Mouse (Mus musculus): ENCODE results near the gene Gca. TPM values are rescaled to one million over a fixed set of nuclear protein-coding genes. Genes with fewer than 3 reads are reported as not detected.

Gca gene
- total RNA-seq (2021) = 1 to 10 TPM; 2.4 to 3.4 TPM
- long read RNA-seq, experiment 1, partial matches to known transcripts = 0 of 1 reads
- long read RNA-seq, experiment 1, other reads (novel, unspliced or antisense) = 0 of 1 reads
- long read RNA-seq, experiment 2, partial matches to known transcripts = 0 of 2 reads
- long read RNA-seq, experiment 2, other reads (novel, unspliced or antisense) = 2 of 2 reads

DNA sequence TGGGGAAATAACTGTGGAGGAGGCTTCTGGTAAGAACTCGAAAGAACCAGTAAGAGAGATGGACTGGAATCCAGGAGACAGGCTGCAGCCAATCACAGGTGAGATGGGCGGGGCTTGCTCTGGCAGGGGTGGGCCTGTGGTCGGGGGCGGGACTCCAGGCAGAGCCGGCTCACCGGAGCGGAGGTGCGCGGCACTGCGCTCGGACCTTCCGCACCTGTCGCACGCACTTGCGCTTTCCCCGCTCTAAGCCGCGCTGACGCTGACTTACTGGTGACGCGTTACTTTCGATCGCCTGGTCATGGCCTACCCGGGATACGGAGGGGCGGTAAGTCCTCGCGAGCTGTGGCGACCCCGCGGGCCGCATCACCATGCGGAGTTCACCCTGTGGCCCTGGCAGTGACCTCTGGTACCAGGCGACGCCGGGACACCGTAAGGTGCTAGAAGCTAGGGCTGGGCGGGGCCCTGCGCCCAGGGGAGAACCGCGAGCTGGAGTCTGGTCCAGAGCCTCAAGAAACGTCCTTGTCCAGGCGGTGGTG is at the start of gene Gca:
TSS of gene Gca (plus strand) at position 151 of the 536 bp plus-strand sequence.
- DNase-seq = peak; percentile 35 to 70
- intact Hi-C loops (cut with DNase I) = no loop called here

DNA sequence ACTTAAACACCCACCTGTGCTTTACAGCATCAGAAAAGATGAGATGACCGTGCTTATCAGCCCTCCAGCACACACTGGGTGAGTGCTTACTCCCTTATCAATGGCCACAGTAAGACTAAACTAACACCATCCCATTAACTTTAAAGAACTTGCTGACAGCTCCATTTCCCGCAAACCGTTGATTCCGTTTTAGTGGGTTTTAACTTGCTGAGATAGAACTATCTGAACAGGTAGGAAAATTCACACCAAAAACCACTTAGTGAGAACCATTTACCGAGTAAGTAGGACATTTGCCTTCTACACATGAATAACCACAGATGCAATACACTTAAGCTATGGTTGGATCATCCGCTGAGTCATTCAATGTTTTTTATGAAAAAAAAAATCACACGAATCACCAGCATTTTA is 45.1 kb upstream of the Gca start:
- intact Hi-C loops (cut with DNase I) = no loop called here
- DNase-seq = no peak

DNA sequence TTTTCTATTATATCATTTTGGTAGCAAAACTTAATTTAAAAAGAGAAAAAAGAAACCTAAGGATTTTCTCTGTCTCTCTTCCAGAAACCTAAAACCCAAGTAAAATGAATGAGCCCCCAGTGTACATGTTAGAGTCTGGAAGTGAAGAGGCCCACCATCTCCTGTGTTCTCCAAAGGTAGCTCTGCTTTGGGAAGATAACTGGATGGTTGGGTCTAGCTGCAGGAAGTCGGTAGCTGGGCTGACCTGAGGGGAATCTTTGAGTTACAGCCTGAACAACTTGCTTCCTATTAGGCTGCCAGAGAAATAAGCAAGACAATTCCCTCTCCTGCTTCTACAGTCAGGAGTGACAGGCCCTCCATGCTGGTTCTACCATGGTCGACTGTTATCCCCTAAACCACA is 44.4 kb upstream of the Gca start:
- DNase-seq = no peak
- intact Hi-C loops (cut with DNase I) = no loop called here

DNA sequence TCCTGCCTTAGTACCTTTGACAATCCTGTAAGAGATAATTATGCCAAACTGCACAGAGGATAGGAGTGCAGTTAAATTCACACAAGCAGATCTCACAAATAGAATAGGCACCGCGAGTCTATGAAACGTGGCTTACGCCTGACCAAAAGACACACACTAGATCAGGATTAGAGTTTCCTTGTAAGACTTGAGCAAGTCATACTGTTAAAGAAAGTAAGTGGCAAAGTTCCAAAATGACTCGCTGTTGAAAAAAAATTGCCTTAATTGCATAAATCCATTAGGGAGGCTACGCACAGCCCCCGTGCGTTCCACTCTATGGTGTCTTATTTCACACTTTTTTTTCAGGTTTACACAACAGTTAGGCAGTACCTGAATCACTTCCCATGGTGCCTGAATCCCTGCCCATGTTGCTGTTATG is 41.1 kb upstream of the Gca start:
- no peak for DNase-seq
- intact Hi-C loops (cut with DNase I) = no loop called here

DNA sequence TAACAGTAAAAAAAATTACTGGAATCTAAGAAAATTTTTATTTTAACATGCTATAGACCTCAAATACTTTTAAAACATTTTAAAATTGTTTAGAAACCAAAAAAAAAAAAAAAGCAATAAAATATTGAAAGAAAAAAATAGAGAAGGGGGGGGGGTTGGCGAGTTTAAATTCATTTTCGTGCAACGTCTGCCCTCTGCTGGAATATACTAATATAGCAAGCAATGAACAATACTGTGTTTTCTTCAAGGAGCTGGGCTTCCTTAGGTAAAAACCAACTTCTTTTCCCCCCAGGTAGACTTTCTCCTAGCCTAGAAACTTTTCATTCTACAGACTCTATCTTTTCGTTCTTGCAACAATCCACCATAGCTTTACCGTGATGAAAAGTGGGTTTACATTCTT is 36.4 kb upstream of the Gca start:
- no peak for DNase-seq
- intact Hi-C loops (cut with DNase I) = no loop called here

DNA sequence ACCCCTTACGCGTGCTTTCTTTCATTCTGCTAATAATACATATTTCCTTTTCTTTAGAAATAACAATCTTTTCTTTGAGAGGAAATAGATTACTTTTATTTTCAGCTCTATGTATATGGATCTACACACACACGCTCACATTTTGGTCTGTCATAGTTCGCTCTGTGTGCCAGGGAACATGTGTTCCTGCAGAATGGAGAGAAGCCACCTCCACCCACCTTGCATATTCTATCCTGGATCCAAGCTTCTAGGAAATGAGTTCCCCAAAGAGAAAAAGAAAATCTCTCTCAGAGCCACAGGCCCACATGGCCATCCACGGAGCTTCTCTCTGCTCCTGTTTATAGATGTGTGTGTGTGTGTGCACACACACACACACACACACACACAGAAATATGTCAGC is 35.7 kb upstream of the Gca start:
- no peak for DNase-seq
- intact Hi-C loops (cut with DNase I) = no loop called here

DNA sequence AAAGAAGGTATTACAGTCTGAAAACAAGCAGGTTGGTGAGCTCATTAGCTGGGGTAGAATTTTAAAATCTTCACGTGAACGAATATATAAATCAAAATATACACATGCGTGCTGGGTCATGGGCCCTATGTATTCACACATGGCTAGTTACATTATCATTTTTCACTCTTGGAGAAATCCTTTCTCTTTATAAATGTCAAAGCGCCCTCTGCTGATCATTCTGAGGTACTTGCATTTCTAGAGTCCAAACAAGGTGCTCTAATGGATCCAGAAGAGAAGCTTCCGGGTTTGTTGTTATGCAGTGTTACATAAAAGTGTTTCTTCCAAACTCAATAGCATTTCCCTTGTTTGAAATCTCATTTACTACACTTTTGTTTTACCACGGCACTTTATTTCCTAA is 33.6 kb upstream of the Gca start:
- no peak for DNase-seq
- intact Hi-C loops (cut with DNase I) = loop anchor here (10.0 kb wide), 1 partner anchor 166 kb away; no protein-coding TSS in a partner anchor

DNA sequence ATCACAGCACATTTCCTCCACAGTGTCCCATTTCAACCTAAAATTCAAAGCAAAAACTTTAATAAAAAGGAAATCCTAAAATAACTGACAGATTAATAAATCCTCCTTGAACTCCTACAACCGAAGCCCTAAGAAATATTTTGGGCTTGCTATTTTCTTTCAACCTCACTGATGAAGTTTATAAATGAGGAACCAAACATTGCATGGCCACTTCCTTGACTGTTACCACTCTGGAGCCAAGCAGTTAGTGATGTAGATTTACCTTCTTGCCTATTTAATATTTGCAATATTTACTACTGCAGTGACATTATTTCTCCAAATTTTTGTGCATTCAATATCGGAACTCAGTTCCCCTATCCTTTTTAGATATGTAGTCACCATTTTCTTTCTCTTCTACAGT is 24.2 kb upstream of the Gca start:
- intact Hi-C loops (cut with DNase I) = loop anchor here (10.0 kb wide), 1 partner anchor 175 kb away; no protein-coding TSS in a partner anchor
- no peak for DNase-seq

DNA sequence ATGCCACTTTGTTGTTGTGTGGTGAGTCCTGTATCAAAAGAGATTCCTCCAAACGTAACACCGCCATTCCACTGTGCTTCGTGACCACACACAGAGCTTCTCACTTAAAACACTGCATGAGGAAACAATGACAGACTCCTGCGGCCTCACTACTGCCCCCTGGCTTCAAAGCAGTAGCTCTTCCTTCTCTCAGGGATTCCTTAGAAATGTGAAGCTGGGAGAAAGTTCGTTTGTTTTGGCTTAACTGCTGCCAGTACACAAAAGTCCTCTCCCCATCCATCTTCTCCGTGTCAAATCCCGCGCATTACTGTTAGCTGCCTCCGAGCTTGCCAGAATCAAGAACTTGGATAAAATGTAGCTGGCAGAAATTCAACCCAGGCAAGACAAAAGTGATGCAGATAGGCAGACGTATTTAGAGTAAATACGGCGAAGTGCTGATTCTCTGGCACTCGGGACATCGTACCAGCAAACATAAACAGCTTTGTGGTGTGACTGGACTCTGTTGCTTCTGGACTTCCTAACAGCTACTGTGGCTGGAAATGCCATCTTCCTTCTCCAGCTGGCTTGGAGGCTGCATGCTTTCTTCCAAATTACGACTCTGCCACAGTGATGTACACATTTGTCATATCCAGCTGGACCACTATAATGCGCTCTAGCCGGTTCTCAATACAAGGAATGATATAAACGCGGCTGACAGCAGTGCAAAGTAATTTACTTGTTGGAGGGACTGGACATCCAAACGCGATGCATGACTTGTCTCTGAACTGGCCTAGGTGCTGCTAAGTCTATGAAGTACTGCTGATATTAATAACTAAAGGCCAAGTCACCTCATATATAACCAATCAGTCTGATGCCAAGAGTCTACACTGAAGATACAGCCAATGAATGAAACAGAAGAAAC is 20.4 kb upstream of the Gca start:
- DNase-seq = peak in 1 of 2 experiments; percentile 43
- intact Hi-C loops (cut with DNase I) = no loop called here

DNA sequence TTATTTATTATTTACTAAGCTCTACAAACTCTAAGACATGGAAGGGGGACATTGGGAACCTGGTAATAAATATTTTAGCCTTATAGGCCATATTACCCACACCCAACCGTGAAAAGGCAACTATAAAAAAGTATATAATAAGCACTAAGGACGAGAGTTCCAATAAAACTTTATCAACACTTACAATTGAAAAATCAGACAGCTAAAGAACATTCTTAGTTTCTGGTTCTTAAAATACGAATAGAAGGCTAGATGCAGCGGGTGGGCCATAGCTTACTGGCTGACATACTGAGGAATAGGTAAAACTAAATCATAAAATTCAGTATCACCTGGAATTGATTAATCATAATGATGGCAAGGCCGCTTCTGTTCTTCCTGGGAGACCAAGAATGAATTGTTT is 19.2 kb upstream of the Gca start:
- intact Hi-C loops (cut with DNase I) = no loop called here
- no peak for DNase-seq

DNA sequence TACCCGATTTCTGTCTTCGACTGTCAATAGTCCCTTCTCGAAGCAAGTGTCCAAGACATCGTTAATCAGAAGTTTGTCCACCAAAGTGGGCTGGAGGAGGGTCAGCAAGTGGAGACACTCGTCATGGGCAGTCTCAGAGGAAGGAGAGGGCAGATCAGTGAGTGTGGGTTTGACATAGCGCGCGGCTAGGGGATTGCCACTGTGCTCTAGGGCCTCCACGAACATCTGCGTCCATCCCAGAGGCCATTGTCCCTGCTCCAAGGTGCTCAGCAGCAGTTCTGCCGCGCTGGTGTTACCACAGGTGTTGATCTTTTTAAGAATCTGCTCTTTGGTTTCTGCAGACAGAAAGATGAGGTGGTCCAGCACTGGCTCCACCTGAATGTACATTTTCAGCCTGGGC is 18.6 kb upstream of the Gca start:
- DNase-seq = peak in 1 of 2 experiments; percentile 19
- intact Hi-C loops (cut with DNase I) = no loop called here

DNA sequence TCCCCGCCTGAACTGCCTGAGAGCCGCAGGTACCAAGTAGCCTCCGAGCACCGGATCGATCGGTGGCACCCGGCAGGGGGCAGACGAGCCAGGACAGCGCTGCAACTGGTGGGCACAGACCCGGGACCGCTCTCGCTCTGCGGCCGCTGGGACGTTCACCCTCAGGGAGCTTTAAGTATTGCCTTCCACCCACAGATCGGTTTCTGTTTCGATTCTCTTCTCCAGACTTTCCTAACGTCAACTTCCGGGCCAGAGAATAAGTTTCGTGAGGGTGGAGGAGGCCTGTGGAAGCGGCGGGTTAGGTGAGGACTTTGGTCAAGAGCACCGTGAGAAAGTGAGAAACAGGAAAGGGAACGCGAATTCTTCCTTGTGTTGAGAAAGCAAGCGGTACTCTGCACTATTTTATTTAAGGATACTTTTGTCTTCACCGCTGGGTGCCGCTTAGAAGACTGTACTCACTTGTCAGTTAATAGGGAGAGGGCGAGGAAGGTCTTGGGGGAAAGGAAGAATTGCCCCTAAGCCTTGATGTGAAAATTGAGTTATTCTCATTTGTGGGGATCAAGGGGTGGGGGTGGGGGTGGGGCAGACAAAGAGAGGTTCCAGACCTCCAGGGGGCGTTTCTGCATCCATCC is 18.0 kb upstream of the Gca start, which contains the start of gene Ifih1:
TSS of gene Ifih1 (minus strand) at position 242 of the 632 bp plus-strand sequence.
- intact Hi-C loops (cut with DNase I) = no loop called here
- peak; percentile 38 to 47 for DNase-seq

DNA sequence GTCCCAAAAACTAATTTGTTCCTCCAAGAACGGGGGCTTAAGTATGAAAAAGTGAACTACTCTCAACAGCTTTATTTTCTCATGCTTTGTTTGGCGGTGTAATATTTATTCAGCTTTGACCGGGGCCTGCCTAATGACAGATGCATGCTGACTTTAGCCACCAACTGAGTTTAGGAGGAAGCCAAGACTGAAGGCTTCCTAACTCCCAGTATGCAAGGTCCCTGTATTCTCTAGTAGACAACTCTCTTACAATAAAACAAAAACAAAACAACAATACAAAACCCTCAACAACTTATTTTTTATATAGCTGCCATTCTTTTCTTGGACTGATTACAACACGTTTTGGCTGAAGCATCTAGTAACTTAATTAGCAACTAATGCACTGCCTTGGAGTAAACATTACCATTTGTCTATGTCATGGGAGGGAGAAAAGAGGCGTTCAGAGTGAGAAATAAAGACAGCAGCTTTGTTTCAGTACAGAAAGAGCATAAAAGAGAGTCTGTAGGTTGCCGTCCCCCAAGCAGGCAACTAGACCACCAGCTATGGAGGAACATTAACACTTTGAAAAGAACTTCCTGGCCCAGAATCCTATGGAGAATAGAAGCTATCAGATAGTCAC is 17.3 kb upstream of the Gca start:
- DNase-seq = no peak

DNA sequence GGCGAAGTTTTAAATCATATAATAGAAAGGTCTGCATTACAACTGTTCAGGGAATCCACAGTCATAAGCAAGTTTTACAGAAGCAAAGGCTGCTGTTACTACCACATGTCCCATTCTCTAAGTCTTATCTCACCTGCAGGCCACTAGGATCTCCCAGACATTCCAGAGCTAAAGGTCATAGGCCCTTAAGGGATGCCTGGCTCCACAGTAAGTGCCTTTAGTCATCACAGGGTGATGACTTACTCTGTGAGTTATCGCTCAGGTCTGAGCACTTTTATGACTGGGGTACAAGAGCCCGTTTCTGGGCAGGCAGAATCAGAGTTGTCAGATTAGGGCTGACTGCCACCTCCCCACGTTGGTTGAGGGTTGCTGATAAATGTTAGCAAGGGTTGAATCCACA is 12.2 kb upstream of the Gca start:
- intact Hi-C loops (cut with DNase I) = no loop called here
- no peak for DNase-seq

More for the DNA sequence above, 17.3 kb upstream of the Gca start:
- intact Hi-C loops (cut with DNase I) = no loop called here

DNA sequence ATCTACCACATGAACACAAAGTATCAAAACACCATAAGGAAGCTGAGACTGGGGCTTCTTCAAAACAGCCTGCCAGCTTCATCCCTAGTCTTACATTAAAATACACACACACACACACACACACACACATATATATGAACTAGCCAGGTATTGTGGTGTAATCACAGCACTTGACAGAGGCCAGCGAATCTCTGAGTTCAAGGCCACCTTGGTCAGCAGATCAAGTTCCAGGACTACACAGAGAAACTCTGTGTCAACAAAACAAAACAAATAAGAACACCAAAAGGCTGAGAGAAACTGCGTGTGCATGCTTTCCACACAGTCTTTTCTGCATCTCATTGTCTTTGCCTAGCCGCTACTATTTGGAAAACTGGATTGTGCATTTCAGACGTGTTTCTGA is 11.6 kb upstream of the Gca start:
- no peak for DNase-seq
- intact Hi-C loops (cut with DNase I) = no loop called here

DNA sequence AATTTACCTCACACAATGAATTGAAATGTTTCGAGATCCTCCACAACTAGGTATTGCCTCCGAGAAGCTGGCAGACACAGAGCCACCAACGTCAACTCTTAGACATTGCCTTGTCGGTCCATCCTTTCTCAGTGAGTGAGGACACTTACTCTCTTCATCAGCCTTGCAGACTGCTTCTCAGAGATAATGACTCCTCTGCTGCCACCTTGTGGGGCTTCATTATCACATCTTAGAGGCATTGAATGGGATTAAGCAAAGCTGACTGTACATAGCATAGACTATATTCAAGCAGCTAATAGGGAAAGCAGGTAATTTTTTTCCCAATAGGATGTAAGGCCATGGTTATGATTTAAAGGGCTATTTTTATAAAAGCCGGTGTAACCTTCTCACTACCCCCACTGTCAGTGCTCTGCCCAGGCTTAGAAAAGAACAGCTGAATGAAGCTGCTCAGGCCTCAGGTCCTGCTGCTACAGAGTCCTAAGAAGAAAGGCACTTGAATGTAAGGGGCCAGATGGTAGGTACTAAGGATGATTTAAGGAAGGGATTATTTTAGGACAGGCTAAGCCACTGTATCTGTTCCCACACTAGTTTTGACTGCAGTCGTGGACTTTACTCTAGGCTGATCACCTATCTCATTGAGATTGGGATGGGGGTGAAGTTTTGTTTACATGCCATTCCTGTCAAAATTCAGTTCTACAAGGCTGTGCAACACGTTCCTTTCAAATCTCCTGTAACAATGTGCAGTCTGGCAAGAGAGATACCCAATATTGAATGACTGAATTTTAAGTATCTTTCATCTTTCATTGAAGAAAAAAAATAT is 9.4 kb upstream of the Gca start:
- DNase-seq = peak in 1 of 2 experiments; percentile 21
- intact Hi-C loops (cut with DNase I) = no loop called here

DNA sequence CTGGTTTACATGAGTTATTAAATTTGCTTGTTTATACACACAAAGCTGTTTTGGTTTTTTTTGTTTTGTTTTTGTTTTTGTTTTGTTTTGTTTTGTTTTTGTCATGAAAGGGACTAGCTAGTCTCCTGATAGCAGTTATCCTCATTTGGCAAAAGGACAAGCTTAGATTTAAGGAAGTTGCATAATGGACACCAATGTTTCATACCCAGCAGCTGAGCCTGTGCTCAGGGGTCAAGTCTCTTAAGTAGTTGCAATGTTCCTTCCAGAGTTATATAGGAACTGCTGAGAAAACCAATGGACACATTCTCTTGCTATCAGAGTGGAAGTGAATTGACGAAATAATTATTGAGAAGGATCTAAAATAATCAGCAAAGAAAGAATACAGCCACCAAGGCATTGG is 8.0 kb upstream of the Gca start:
- intact Hi-C loops (cut with DNase I) = no loop called here
- no peak for DNase-seq

DNA sequence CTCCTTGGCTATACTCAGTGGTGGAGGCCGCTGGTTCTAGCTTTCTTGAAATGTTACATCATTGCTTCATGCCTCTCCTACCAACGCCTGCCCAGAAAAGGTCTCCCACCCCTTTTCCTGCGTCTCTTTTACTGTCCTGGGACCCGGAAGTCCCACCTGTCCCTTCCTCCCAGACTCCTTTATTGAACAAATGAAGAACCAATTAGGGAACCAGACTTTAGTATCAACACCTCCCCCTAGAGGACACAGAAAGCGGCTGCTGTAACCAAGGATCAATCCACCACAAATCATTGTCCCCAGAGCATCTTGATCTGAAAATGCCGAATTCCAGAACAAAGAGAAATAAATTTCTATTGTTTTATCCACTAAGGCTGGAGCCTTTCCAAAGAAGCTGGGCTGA is 3.5 kb upstream of the Gca start:
- DNase-seq = no peak
- intact Hi-C loops (cut with DNase I) = no loop called here

DNA sequence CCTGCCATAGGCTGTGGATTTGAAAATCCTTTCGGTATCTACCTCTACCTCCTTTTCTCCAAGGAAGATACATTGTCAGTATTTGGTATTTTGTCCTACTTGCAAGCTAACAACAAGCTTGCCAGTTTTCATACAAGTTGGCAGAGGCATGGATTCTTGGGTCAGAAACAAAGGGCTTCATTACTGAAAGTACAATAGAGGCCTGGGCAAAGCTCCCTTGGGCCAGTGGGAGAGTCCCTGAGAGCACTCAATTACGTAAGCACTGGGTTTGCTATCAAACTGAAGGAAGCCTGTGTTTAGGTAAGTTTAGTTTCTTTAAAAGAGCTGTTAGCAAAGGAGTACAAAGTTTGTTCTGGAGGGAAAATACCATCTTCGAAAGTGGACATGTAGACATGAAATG is 1.5 kb upstream of the Gca start:
- DNase-seq = no peak
- intact Hi-C loops (cut with DNase I) = no loop called here

DNA sequence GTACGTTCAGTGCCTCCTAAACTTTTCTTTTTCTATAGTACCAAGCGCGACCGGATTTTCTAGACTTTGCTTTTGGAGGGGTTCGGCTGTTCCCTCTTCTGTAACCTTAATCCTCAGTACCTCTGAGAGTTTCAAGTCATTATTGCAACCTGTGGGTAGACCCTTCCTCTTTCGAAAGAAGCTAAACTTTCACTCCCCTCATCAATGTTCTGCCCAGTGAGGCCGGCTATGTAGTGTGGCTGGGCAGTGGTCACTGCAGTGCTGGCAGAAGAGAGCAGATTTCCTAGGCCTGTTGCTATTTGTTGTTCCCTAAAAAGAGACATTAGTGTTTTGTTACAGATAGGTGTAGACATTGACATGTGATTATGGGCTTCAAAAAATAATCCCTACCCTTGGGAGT is 754 bp downstream of the Gca start:
- DNase-seq = no peak
- intact Hi-C loops (cut with DNase I) = no loop called here
